Mouse (Mus musculus) liver, postnatal 0 days (tissue): ENCODE data around the gene Gm49366. TPM values are rescaled to one million over a fixed set of nuclear protein-coding genes. Genes with fewer than 3 reads are reported as not detected.
"Not testable (repeated sequence)": the region's sequence is repeated elsewhere in the genome, so short reads cannot be mapped to it uniquely, and the experiment has no call there.

Experiments used
- ATAC-seq: fragments of 200-750 bp; cut with Nextera tagmentation; 2 replicates; pipeline ENCODE4 v1.8.0; 2017; ENCODE audit warnings: mild to moderate bottlenecking, moderate library complexity
- DNase-seq: peaks from one replicate; pipeline ENCODE4 v3.0.0-alpha.2; 2016
- H3K27ac ChIP-seq: fragments of 300-500 bp; sonication (generic); 2 replicates; pipeline ENCODE4 v1.5.1; 2014; ENCODE audit warnings: antibody characterized with exemption, moderate library complexity, mild to moderate bottlenecking, low read depth
- H3K27me3 ChIP-seq: fragments of 300-500 bp; sonication (generic); 2 replicates; pipeline ENCODE4 v1.6.1; 2014; ENCODE audit warnings: low read length, control low read depth, mixed read lengths; ENCODE audit not compliant: insufficient read depth
- H3K36me3 ChIP-seq: fragments of 300-500 bp; sonication (generic); replicated peaks from 2 replicates; pipeline ENCODE4 v1.6.1; 2014; ENCODE audit warnings: mild to moderate bottlenecking, control low read depth, low read length, moderate library complexity, mixed read lengths; ENCODE audit not compliant: insufficient read depth
- H3K4me1 ChIP-seq: fragments of 300-500 bp; sonication (generic); 2 replicates; pipeline ENCODE4 v1.6.1; 2014; ENCODE audit warnings: antibody characterized with exemption, mild to moderate bottlenecking, control low read depth; ENCODE audit not compliant: insufficient read depth
- H3K4me2 ChIP-seq: fragments of 300-500 bp; sonication (generic); 2 replicates; pipeline ENCODE4 v1.6.1; 2014; ENCODE audit warnings: low read depth, mild to moderate bottlenecking, low read length, moderate library complexity, mixed read lengths
- H3K4me3 ChIP-seq: fragments of 300-500 bp; sonication (generic); 2 replicates; pipeline ENCODE4 v1.5.1; 2014; ENCODE audit warnings: low read depth, low read length
- H3K9ac ChIP-seq: fragments of 300-500 bp; sonication (generic); replicated peaks from 2 replicates; pipeline ENCODE4 v1.6.1; 2014; ENCODE audit warnings: mild to moderate bottlenecking, moderate library complexity
- H3K9me3 ChIP-seq: fragments of 300-500 bp; sonication (generic); 2 replicates; pipeline ENCODE4 v1.6.1; 2016; ENCODE audit warnings: mild to moderate bottlenecking, control low read depth, low read length, mixed read lengths
- CTCF ChIP-seq: sonication (generic); IDR thresholded peaks from 2 replicates; pipeline ENCODE4 v1.5.1; 2016; ENCODE audit warnings: antibody characterized with exemption, low read depth
- EP300 ChIP-seq: IDR thresholded peaks from 2 replicates; pipeline ENCODE4 v1.6.1; 2016; ENCODE audit warnings: antibody characterized with exemption, low read depth, mild to moderate bottlenecking
- WGBS: fragments of 180-500 bp; shearing (Covaris S2); extraction: QIAGEN DNeasy Blood & Tissue Kit; methylation state at CpG from one replicate; pipeline ENCODE4 v1.1.7; 2014; ENCODE audit not compliant: insufficient replicate concordance; 5-methylcytosine and 5-hydroxymethylcytosine counted together
- polyA plus RNA-seq: library from polyadenylated mRNA; unstranded; fragments of >200 nt; fragmentation: Nextera tagmentation; extraction: Ambion mirVana; gene quantifications from 2 replicates; pipeline ENCODE4 v1.2.1, GENCODE M21; 2015

Gm49366 gene
- polyA plus RNA-seq: not detected in 2 replicates

DNA sequence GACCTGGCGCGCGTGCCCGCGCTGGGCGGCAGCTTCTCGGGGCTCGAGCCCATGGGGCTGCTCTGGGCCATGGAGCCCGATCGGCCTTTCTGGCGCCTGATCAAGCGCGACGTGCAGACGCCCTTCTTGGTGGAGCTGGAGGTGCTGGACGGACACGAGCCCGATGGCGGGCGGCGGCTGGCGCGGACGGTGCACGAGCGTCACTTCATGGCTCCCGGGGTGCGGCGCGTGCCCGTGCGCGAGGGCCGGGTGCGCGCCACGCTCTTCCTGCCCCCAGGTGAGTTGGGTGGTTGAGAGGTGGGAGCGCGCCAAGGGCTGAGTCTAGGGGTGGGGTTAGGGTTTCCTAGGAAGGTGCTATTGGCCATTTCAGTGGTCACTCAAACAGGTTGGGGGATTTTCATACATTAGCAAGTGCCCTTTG is at the start of gene Gm49366:
Gene Gm49366, plus strand, starts transcription at position 245 of the 421 bp plus-strand sequence.
- DNase-seq (peak; percentile 61), ATAC-seq (peak; percentile 73)
- peak within 1 kb of the TSS; percentile 51 for H3K4me3 ChIP-seq
- H3K9ac ChIP-seq: peak within 1 kb of the TSS; percentile 59
- not testable (repeated sequence) for H3K27me3 ChIP-seq, H3K4me1 ChIP-seq, H3K36me3 ChIP-seq, H3K9me3 ChIP-seq
- 9% methylated on average over 29 of the region's 39 CpGs for WGBS
- H3K27ac ChIP-seq: peak within 1 kb of the TSS; percentile 79
- H3K4me2 ChIP-seq: peak within 1 kb of the TSS; percentile 67

DNA sequence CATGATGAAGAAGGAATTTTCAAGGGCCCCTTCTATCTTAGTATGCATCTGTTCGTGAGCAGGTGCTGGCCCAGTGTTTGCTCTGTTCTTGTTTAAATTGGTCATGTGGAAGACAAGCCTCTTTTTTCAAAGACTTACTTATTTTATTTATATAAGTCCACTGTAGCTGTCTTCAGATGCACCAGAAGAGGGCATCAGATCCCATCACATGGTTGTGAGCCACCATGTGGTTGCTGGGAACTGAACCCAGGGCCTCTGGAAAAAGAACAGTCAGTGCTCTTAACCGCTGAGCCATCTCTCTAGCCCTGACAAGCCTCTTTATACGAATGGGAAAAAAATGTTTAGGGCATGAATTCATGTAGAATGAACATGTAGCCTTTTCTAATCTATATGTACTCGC is 49.4 kb upstream of the Gm49366 start:
- H3K4me2 ChIP-seq: no peak overlapping the region
- H3K4me1 ChIP-seq: peaks cover 11% of the 10 kb centered on the region
- no peak overlapping the region for H3K4me3 ChIP-seq
- H3K27me3 ChIP-seq: no peaks in the 10 kb centered on the region
- WGBS: 85% methylated on average over 4 of the region's 4 CpGs
- no peak overlapping the region for H3K27ac ChIP-seq
- no peaks in the 10 kb centered on the region; the same call in 1 of the 2 replicates for H3K9me3 ChIP-seq
- TF ChIP-seq CTCF (peak; percentile 20; the same call in 1 of the 2 replicates), EP300 (no peak)
- 0 out of 2 replicates have a peak, but pooled peaks cover 4% of the 10 kb centered on the region for H3K36me3 ChIP-seq
- no peak overlapping the region for H3K9ac ChIP-seq
- DNase-seq (no peak), ATAC-seq (no peak)

DNA sequence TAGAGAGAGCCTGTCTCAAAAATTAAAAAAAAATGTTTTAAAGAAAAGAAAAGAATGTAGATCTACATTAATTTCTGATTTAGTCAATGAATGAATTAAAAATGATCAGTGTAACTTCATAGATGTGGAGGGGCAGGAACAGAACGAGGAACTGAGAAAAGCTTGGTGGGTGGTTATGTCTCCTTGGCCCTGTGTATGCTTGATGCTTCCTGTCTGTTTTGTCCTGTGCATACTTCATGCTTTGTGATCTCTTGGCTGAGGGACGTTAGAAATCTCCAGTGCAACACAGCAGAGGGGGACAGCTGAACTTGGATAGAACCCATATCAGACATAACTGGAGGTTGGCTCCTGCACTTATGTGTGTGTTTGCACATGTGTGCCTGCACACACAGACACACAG is 41.5 kb upstream of the Gm49366 start:
- 39% methylated on average over 2 of the region's 2 CpGs for WGBS
- TF ChIP-seq EP300: no peak
- no peak for TF ChIP-seq CTCF

DNA sequence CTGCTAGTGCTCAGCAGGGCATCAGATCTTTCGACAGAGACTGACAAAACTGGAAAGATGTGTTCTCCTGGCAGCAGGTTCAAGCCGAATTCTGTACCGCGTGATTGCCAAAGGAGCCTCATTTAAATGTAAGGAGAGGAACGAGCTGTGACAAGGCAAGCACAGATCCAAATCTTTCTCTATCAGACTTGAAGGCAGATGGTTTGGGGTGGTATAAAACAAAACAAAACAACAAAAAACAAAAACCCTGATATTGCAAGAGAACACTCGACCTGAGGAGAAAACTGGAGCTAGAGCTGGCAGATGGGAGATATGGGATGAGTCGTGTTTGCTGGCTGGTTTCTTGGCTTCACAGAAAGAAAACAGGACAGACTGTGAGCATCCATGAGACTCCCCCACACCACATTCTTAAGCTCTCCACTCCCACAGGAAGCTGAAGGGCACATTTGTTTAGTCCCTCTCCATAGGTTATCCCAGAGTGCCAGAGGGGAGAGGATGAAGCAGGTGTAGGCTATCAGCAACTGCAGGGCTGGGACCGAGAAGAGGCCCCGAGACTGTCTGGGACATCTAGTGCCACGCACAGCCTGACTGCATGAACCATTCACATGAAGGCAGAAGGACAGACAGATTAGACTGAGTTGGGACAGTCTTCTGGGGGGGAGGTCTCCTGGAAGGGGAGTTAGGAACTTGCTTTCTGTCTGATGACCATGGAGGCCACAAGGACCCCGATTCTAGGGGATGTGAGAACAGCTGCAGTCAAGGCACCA is 40.2 kb upstream of the Gm49366 start:
- no peak overlapping the region for H3K9ac ChIP-seq
- no peaks in the 10 kb centered on the region; the same call in 1 of the 2 replicates for H3K9me3 ChIP-seq
- 51% methylated on average over 11 of the region's 11 CpGs for WGBS
- no peak overlapping the region for H3K27ac ChIP-seq
- H3K27me3 ChIP-seq: no peaks in the 10 kb centered on the region
- ATAC-seq (peak; percentile 14; the same call in 1 of the 2 replicates), DNase-seq (no peak)
- H3K36me3 ChIP-seq: no peaks in the 10 kb centered on the region
- 0 out of 2 replicates have a peak, but pooled peaks cover 3% of the 10 kb centered on the region for H3K4me1 ChIP-seq
- H3K4me3 ChIP-seq: no peak overlapping the region
- no peak overlapping the region for H3K4me2 ChIP-seq
- TF ChIP-seq EP300: no peak
- TF ChIP-seq CTCF: no peak

More for the DNA sequence above, 41.5 kb upstream of the Gm49366 start:
- 0 out of 2 replicates have a peak, but pooled peaks cover 4% of the 10 kb centered on the region for H3K36me3 ChIP-seq
- H3K4me2 ChIP-seq: no peak overlapping the region
- DNase-seq: no peak
- H3K27me3 ChIP-seq: no peaks in the 10 kb centered on the region
- no peaks in the 10 kb centered on the region for H3K9me3 ChIP-seq
- no peak for ATAC-seq
- no peak overlapping the region for H3K9ac ChIP-seq
- H3K27ac ChIP-seq: no peak overlapping the region
- no peak overlapping the region for H3K4me3 ChIP-seq
- 0 out of 2 replicates have a peak, but pooled peaks cover 3% of the 10 kb centered on the region for H3K4me1 ChIP-seq

DNA sequence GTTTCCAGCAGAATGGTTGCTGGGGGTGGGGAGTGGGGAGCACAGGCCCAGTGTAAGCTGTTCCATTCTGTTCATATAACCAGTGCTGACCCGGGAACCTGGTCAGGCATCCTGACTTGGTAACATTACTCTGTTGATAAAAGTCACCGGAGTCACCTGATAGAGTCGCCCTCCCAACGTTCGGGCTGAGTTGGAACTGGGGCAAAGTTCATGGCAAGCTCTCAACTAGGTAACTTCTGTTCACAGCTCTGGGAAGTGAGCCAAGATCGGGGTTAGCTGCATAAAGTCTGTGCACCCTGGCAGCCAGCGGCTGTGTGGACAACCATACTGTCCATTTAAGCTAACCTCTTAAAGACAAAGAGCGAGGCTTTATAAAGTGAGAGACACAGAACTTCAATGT is 39.5 kb upstream of the Gm49366 start:
- DNase-seq (peak; percentile 79), ATAC-seq (peak; percentile 95)
- H3K27ac ChIP-seq, H3K4me2 ChIP-seq, H3K4me3 ChIP-seq, H3K36me3 ChIP-seq, H3K9me3 ChIP-seq, H3K27me3 ChIP-seq, H3K4me1 ChIP-seq, H3K9ac ChIP-seq: not testable (repeated sequence)
- WGBS: 50% methylated on average over 8 of the region's 8 CpGs
- peak; percentile 73 for TF ChIP-seq EP300

DNA sequence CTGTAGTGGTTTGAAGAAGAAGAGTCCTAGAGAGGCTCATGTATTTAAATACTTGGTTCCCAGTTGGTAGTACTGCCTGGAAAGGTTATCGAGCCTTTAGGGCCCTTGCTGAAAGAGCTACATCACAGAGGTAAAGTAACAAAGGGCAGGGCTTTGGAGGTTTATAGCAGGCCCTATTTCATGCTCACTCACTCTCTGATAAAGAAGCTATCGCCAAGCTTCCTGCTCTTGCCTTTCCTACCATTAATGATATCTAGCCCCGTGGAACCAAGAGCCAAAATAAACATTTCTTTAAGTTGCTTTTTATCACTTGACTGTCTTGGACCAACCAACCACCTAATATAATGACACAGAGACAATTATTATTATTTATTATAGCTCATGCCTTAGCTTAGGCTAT is 38.3 kb upstream of the Gm49366 start:
- Histone ChIP-seq H3K4me1 (0 out of 2 replicates have a peak, but pooled peaks cover 3% of the 10 kb centered on the region), H3K4me2 (no peak overlapping the region), H3K9ac (no peak overlapping the region), H3K27me3 (no peaks in the 10 kb centered on the region), H3K27ac (no peak overlapping the region), H3K4me3 (no peak overlapping the region), H3K9me3 (no peaks in the 10 kb centered on the region; the same call in 1 of the 2 replicates), H3K36me3 (no peaks in the 10 kb centered on the region)
- ATAC-seq: no peak
- DNase-seq: no peak
- TF ChIP-seq CTCF (no peak), EP300 (no peak)
- WGBS: 65% methylated on average over 3 of the region's 3 CpGs
